Mouse (Mus musculus): ENCODE data around the gene Lrrc8d. TPM values are rescaled to one million over a fixed set of nuclear protein-coding genes. Genes with fewer than 3 reads are reported as not detected.
A peak's percentile ranks its signal among the peaks of the same experiment; 100 is the strongest.

Lrrc8d gene
- polyA plus RNA-seq, 1 experiment, result 34.4 TPM

- 70% methylated on average over 4 of the region's 4 CpGs for WGBS
- TF ChIP-seq POLR2A (IDR thresholded peaks at IDR 0.05; ENCODE audit: low read depth, low read length) (no peak), CTCF (conservative IDR thresholded peaks at IDR 0.05; ENCODE audit: insufficient read depth, insufficient read length, low read depth, low read length) (no peak)
- H3K27ac ChIP-seq (ENCODE audit: insufficient read depth, low read depth, low read length), result no peak overlapping the region
- no peaks in the 10 kb centered on the region for H3K36me3 ChIP-seq (ENCODE audit: control insufficient read depth, insufficient read depth, low read length)
- H3K4me1 ChIP-seq (ENCODE audit: control insufficient read depth, insufficient read depth, low read length), result peaks cover 27% of the 10 kb centered on the region; the same call in 1 of the 2 replicates
- DNase-seq, result no peak
- no peaks in the 10 kb centered on the region for H3K27me3 ChIP-seq (replicated peaks; ENCODE audit: control insufficient read depth, insufficient read depth, low read length)
- no peak overlapping the region for H3K4me3 ChIP-seq (ENCODE audit: insufficient read depth, low read depth, low read length)
Measured at GRCm38 (mm10) chr5:105721267-105721666, 21.5 kb downstream of the Lrrc8d start.

GRCm38 (mm10) chr5:105722807-105723206 lies 23.0 kb downstream of the Lrrc8d start:
- 68% methylated on average over 11 of the region's 11 CpGs for WGBS
- Histone ChIP-seq H3K4me3 (ENCODE audit: insufficient read depth, low read depth, low read length) (no peak overlapping the region), H3K27ac (ENCODE audit: insufficient read depth, low read depth, low read length) (no peak overlapping the region), H3K4me1 (ENCODE audit: control insufficient read depth, insufficient read depth, low read length) (peaks cover 17% of the 10 kb centered on the region; the same call in 1 of the 2 replicates), H3K36me3 (ENCODE audit: control insufficient read depth, insufficient read depth, low read length) (no peaks in the 10 kb centered on the region), H3K27me3 (replicated peaks; ENCODE audit: control insufficient read depth, insufficient read depth, low read length) (no peaks in the 10 kb centered on the region)
- peak; percentile 64 for DNase-seq
- TF ChIP-seq POLR2A (IDR thresholded peaks at IDR 0.05; ENCODE audit: low read depth, low read length), result no peak
- TF ChIP-seq CTCF (conservative IDR thresholded peaks at IDR 0.05; ENCODE audit: insufficient read depth, insufficient read length, low read depth, low read length), result no peak

DNA sequence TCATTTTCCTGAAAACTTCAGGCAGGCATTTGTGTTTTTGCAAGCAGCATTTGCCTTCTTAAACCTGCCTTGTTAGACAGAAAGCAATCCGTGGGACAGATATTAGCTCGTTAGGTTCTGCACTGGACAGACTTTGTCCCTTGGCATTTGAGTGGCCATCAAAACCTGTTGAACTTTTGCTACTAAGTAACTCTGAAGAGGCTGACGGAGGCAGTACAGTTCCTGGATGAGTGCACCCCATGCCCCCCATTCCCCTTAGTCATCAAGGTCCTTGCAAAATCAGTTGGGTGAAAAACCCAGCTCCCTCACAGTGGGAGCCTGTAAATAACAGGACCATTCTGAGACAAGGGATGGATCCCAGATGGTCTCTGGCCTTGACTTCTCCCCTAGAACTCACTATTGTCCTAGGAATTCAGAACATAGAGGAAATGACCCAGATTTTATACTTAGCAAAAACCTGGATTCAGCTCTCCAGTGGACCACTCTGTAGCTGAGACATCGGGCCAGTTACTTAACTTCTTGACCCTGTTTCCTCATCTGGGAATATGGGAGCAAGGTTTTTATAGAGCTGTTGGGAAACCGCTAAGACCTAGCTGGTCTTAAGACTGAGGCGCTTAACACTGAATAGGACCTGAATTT lies 30.5 kb downstream of the Lrrc8d start:
- H3K36me3 ChIP-seq (ENCODE audit: control insufficient read depth, insufficient read depth, low read length), result no peaks in the 10 kb centered on the region
- TF ChIP-seq POLR2A (IDR thresholded peaks at IDR 0.05; ENCODE audit: low read depth, low read length) (no peak), CTCF (conservative IDR thresholded peaks at IDR 0.05; ENCODE audit: insufficient read depth, insufficient read length, low read depth, low read length) (no peak)
- no peak overlapping the region for H3K4me3 ChIP-seq (ENCODE audit: insufficient read depth, low read depth, low read length)
- peak overlapping the region; percentile 99 for H3K27ac ChIP-seq (ENCODE audit: insufficient read depth, low read depth, low read length)
- peaks cover 28% of the 10 kb centered on the region; the same call in 1 of the 2 replicates for H3K4me1 ChIP-seq (ENCODE audit: control insufficient read depth, insufficient read depth, low read length)
- 44% methylated on average over 6 of the region's 6 CpGs for WGBS
- H3K27me3 ChIP-seq (replicated peaks; ENCODE audit: control insufficient read depth, insufficient read depth, low read length), result no peaks in the 10 kb centered on the region
- DNase-seq, result peak; percentile 92

DNA sequence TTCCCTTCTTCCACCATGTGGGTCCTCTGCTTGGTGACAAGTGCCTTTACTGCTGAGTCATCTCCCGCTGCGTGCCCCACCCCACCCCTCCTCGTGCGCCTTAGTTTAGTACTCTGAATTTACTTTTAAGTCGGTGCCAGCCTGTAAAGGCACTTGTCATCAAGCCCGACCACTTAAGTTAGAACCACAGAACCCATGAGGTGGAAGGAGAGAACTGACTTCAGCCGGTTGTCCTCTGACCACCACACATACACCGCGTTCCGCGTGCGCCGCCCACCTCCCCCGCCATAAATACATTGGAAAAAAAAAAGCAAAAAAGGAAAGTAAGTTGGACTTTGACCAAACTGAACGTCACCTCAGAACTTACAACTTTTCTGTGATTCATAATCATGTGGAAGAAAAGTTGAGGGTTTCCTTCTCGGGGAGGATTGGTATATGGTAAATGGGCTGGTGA lies 31.4 kb downstream of the Lrrc8d start:
- DNase-seq, result peak; percentile 41
- WGBS, result 31% methylated on average over 16 of the region's 16 CpGs
- TF ChIP-seq CTCF (conservative IDR thresholded peaks at IDR 0.05; ENCODE audit: insufficient read depth, insufficient read length, low read depth, low read length), result no peak
- no peak for TF ChIP-seq POLR2A (IDR thresholded peaks at IDR 0.05; ENCODE audit: low read depth, low read length)
- Histone ChIP-seq H3K4me3 (ENCODE audit: insufficient read depth, low read depth, low read length) (peak overlapping the region; percentile 74), H3K27ac (ENCODE audit: insufficient read depth, low read depth, low read length) (peak overlapping the region; percentile 72), H3K36me3 (ENCODE audit: control insufficient read depth, insufficient read depth, low read length) (no peaks in the 10 kb centered on the region), H3K27me3 (replicated peaks; ENCODE audit: control insufficient read depth, insufficient read depth, low read length) (no peaks in the 10 kb centered on the region), H3K4me1 (ENCODE audit: control insufficient read depth, insufficient read depth, low read length) (peaks cover 31% of the 10 kb centered on the region; the same call in 1 of the 2 replicates)

DNA sequence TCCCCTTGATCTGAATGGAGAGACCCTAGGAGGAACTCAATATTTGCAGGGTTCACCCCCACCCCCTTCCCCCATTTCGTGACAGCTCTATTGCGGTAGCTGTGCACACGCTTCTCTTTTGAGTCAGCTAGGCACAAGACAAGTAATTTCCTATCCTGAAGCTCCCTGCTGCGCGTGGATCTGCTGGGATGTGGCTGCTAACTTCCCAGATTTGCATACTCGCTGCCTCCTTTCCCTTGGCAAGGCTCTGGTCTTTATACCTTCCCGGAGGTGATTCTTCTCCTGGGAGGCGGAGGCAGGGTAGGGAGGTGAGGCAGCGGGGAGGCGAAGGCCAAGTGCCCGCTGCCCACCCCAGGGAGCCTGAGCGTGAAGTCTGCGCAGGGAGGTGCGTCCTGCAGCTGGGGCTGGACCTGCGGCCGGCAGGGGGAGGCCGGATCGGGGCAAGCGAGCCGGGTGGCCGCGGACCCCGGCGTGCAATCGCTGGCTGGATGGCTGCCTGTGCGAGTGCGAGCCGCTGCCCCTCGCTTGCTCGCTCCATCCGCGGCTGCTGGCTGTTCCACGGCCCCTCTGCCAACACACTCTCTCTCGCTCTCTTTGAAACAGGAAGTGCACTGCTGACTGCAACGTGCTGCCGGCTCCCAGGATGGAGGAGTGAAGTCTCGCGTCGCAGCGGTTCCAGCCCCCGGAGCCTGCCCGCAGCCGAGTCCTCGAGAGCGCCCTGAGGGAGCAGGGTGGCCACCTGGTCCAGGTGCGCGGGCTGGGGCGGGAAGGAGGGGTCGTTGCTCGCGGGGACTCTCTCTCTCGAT lies 32.1 kb downstream of the Lrrc8d start:
- Histone ChIP-seq H3K36me3 (ENCODE audit: control insufficient read depth, insufficient read depth, low read length) (no peaks in the 10 kb centered on the region), H3K4me1 (ENCODE audit: control insufficient read depth, insufficient read depth, low read length) (peaks cover 31% of the 10 kb centered on the region; the same call in 1 of the 2 replicates), H3K4me3 (ENCODE audit: insufficient read depth, low read depth, low read length) (peak overlapping the region; percentile 74), H3K27me3 (replicated peaks; ENCODE audit: control insufficient read depth, insufficient read depth, low read length) (no peaks in the 10 kb centered on the region), H3K27ac (ENCODE audit: insufficient read depth, low read depth, low read length) (peak overlapping the region; percentile 72)
- 3% methylated on average over 52 of the region's 52 CpGs for WGBS
- no peak for TF ChIP-seq POLR2A (IDR thresholded peaks at IDR 0.05; ENCODE audit: low read depth, low read length)
- no peak; the same call in 1 of the 2 replicates for TF ChIP-seq CTCF (conservative IDR thresholded peaks at IDR 0.05; ENCODE audit: insufficient read depth, insufficient read length, low read depth, low read length)
- peak; percentile 83 for DNase-seq

GRCm38 (mm10) chr5:105732433-105732891 lies 32.7 kb downstream of the Lrrc8d start:
- TF ChIP-seq POLR2A (IDR thresholded peaks at IDR 0.05; ENCODE audit: low read depth, low read length) (no peak), CTCF (conservative IDR thresholded peaks at IDR 0.05; ENCODE audit: insufficient read depth, insufficient read length, low read depth, low read length) (no peak)
- H3K4me3 ChIP-seq (ENCODE audit: insufficient read depth, low read depth, low read length), result peak overlapping the region; percentile 74
- peak overlapping the region; percentile 72 for H3K27ac ChIP-seq (ENCODE audit: insufficient read depth, low read depth, low read length)
- WGBS, result 15% methylated on average over 11 of the region's 11 CpGs
- peaks cover 34% of the 10 kb centered on the region; the same call in 1 of the 2 replicates for H3K4me1 ChIP-seq (ENCODE audit: control insufficient read depth, insufficient read depth, low read length)
- DNase-seq, result peak; percentile 78
- no peaks in the 10 kb centered on the region for H3K27me3 ChIP-seq (replicated peaks; ENCODE audit: control insufficient read depth, insufficient read depth, low read length)
- H3K36me3 ChIP-seq (ENCODE audit: control insufficient read depth, insufficient read depth, low read length), result no peaks in the 10 kb centered on the region

GRCm38 (mm10) chr5:105733226-105733625 lies 33.5 kb downstream of the Lrrc8d start:
- Histone ChIP-seq H3K27ac (ENCODE audit: insufficient read depth, low read depth, low read length) (no peak overlapping the region), H3K36me3 (ENCODE audit: control insufficient read depth, insufficient read depth, low read length) (no peaks in the 10 kb centered on the region), H3K4me1 (ENCODE audit: control insufficient read depth, insufficient read depth, low read length) (peaks cover 34% of the 10 kb centered on the region; the same call in 1 of the 2 replicates), H3K4me3 (ENCODE audit: insufficient read depth, low read depth, low read length) (no peak overlapping the region), H3K27me3 (replicated peaks; ENCODE audit: control insufficient read depth, insufficient read depth, low read length) (no peaks in the 10 kb centered on the region)
- DNase-seq, result no peak
- no peak for TF ChIP-seq CTCF (conservative IDR thresholded peaks at IDR 0.05; ENCODE audit: insufficient read depth, insufficient read length, low read depth, low read length)
- no peak for TF ChIP-seq POLR2A (IDR thresholded peaks at IDR 0.05; ENCODE audit: low read depth, low read length)
- WGBS, result 63% methylated on average over 6 of the region's 6 CpGs
